Mouse (Mus musculus) heart, adult 2 months (tissue): ENCODE measurements around the gene Spcs3. TPM values are rescaled to one million over a fixed set of nuclear protein-coding genes. Genes with fewer than 3 reads are reported as not detected.

ENCODE experiments used
- DNase-seq, 2 experiments: peaks; one replicate each; pipeline ENCODE4 v3.0.0; 2021
- H3K27ac ChIP-seq: fragments of 200-600 bp; 2 replicates; pipeline ENCODE4 v1.8.1; 2022
- H3K27me3 ChIP-seq: fragments of 200-500 bp; 2 replicates; pipeline ENCODE4 v1.6.1; 2012; ENCODE audit warnings: mild to moderate bottlenecking, low read length, inconsistent platforms, mixed read lengths; ENCODE audit not compliant: control insufficient read depth, insufficient read depth
- H3K36me3 ChIP-seq: fragments of 200-500 bp; 2 replicates; pipeline ENCODE4 v1.6.1; 2012; ENCODE audit warnings: low read length, inconsistent platforms; ENCODE audit not compliant: control insufficient read depth, insufficient read depth
- H3K4me1 ChIP-seq: fragments of 200-500 bp; 2 replicates; pipeline ENCODE4 v1.6.1; 2011; ENCODE audit warnings: low read length; ENCODE audit not compliant: control insufficient read depth, insufficient read depth
- H3K4me3 ChIP-seq: fragments of 200-600 bp; 2 replicates; pipeline ENCODE4 v1.8.1; 2022
- H3K79me2 ChIP-seq: fragments of 200-500 bp; replicated peaks from 2 replicates; pipeline ENCODE4 v1.6.1; 2012; ENCODE audit warnings: mild to moderate bottlenecking, inconsistent platforms, low read length, moderate library complexity, mixed read lengths; ENCODE audit not compliant: control insufficient read depth, insufficient read depth
- H3K9ac ChIP-seq: fragments of 200-500 bp; 2 replicates; pipeline ENCODE4 v1.6.1; 2012; ENCODE audit warnings: low read depth, mild to moderate bottlenecking, control low read depth, inconsistent platforms, low read length, mixed read lengths
- CTCF ChIP-seq: fragments of 200-600 bp; IDR thresholded peaks from 2 replicates; pipeline ENCODE4 v1.8.1; 2022; ENCODE audit warnings: antibody characterized with exemption, mild to moderate bottlenecking, moderate library complexity
- EP300 ChIP-seq: fragments of 200-500 bp; IDR thresholded peaks from 2 replicates; pipeline ENCODE4 v1.6.1; 2011; ENCODE audit warnings: low read depth, low read length, control low read depth; ENCODE audit not compliant: insufficient read depth
- POLR2A ChIP-seq: fragments of 200-500 bp; IDR thresholded peaks from 2 replicates; pipeline ENCODE4 v1.6.1; 2011; ENCODE audit warnings: mild to moderate bottlenecking, low read depth, low read length, control low read depth; ENCODE audit not compliant: insufficient read depth
- WGBS: fragments of 180-500 bp; shearing (Covaris S2); methylation state at CpG from one replicate; pipeline ENCODE4 v1.1.7; 2018; 5-methylcytosine and 5-hydroxymethylcytosine counted together
- intact Hi-C: fragments of 180-260 bp; cut with DNase I; formaldehyde crosslinking; loops from one replicate; pipeline ENCODE4 v1.15.1; 2025
- polyA plus RNA-seq: library from polyadenylated mRNA; depleted of rRNA; stranded (reverse); fragments of >200 nt; gene quantifications from 2 replicates; pipeline ENCODE4 v1.2.3, GENCODE M21; 2012
- total RNA-seq, 2 experiments: library from RNA; stranded (reverse); gene quantifications; 2 replicates each; pipeline ENCODE4 v1.2.3; 2021

The Spcs3 gene
- total and polyA plus RNA-seq, 3 experiments = 11.2 to 56.8 (median 44.8) TPM

- intact Hi-C loops = no loop called here
- H3K9ac ChIP-seq = no peak overlapping the region
- WGBS = 57% methylated on average over 3 of the region's 3 CpGs
Measured at GRCm38 (mm10) chr8:54511791-54512190, 18.0 kb downstream of the Spcs3 start.

GRCm38 (mm10) chr8:54509221-54509721 lies 20.5 kb downstream of the Spcs3 start:
- Histone ChIP-seq H3K27me3 (no peaks in the 10 kb centered on the region), H3K9ac (no peak overlapping the region)

More at GRCm38 (mm10) chr8:54511791-54512190, 18.0 kb downstream of the Spcs3 start:
- no peaks in the 10 kb centered on the region for H3K79me2 ChIP-seq
- TF ChIP-seq EP300 = no peak
- no peak for TF ChIP-seq CTCF
- TF ChIP-seq POLR2A = no peak
- DNase-seq = no peak
- H3K27ac ChIP-seq = no peak overlapping the region
- no peak overlapping the region for H3K4me3 ChIP-seq
- H3K4me1 ChIP-seq = peaks cover 1% of the 10 kb centered on the region
- no peaks in the 10 kb centered on the region for H3K36me3 ChIP-seq
- H3K27me3 ChIP-seq = no peaks in the 10 kb centered on the region

GRCm38 (mm10) chr8:54508814-54509213 lies 21.0 kb downstream of the Spcs3 start:
- intact Hi-C loops = loop anchor here (2.0 to 10.0 kb wide), 2 partner anchors 196 to 1976 kb away; no protein-coding TSS in a partner anchor
- H3K4me3 ChIP-seq = no peak overlapping the region
- no peak overlapping the region for H3K9ac ChIP-seq

More at GRCm38 (mm10) chr8:54509221-54509721, 20.5 kb downstream of the Spcs3 start:
- no peak overlapping the region for H3K4me3 ChIP-seq
- intact Hi-C loops = loop anchor here (2.0 to 10.0 kb wide), 2 partner anchors 196 to 1976 kb away; no protein-coding TSS in a partner anchor
- peaks cover 1% of the 10 kb centered on the region for H3K4me1 ChIP-seq
- no peaks in the 10 kb centered on the region for H3K79me2 ChIP-seq
- no peak overlapping the region for H3K27ac ChIP-seq
- TF ChIP-seq CTCF = no peak
- TF ChIP-seq EP300 = no peak
- TF ChIP-seq POLR2A = no peak
- DNase-seq = no peak
- WGBS = 6% methylated on average over 10 of the region's 10 CpGs
- no peaks in the 10 kb centered on the region for H3K36me3 ChIP-seq

GRCm38 (mm10) chr8:54508096-54508456 lies 21.7 kb downstream of the Spcs3 start:
- no peak for DNase-seq
- H3K9ac ChIP-seq = no peak overlapping the region
- no peak overlapping the region for H3K4me3 ChIP-seq
- no peak for TF ChIP-seq EP300
- TF ChIP-seq CTCF = no peak
- TF ChIP-seq POLR2A = no peak
- WGBS = 4% methylated on average over 1 of the region's 1 CpGs
- H3K79me2 ChIP-seq = no peaks in the 10 kb centered on the region
- no peaks in the 10 kb centered on the region for H3K36me3 ChIP-seq
- peaks cover 1% of the 10 kb centered on the region for H3K4me1 ChIP-seq
- intact Hi-C loops = loop anchor here (2.0 to 10.0 kb wide), 2 partner anchors 197 to 1977 kb away; no protein-coding TSS in a partner anchor
- H3K27me3 ChIP-seq = no peaks in the 10 kb centered on the region
- H3K27ac ChIP-seq = no peak overlapping the region

More at GRCm38 (mm10) chr8:54508814-54509213, 21.0 kb downstream of the Spcs3 start:
- Histone ChIP-seq H3K4me1 (peaks cover 1% of the 10 kb centered on the region), H3K79me2 (no peaks in the 10 kb centered on the region), H3K36me3 (no peaks in the 10 kb centered on the region), H3K27me3 (no peaks in the 10 kb centered on the region), H3K27ac (no peak overlapping the region)
- DNase-seq = no peak
- 6% methylated on average over 9 of the region's 11 CpGs for WGBS
- no peak for TF ChIP-seq CTCF
- TF ChIP-seq EP300 = no peak

- Histone ChIP-seq H3K27me3 (no peaks in the 10 kb centered on the region), H3K4me3 (no peak overlapping the region), H3K4me1 (peaks cover 1% of the 10 kb centered on the region), H3K79me2 (no peaks in the 10 kb centered on the region), H3K27ac (no peak overlapping the region), H3K36me3 (no peaks in the 10 kb centered on the region), H3K9ac (no peak overlapping the region; the same call in 1 of the 2 replicates)
- 27% methylated on average over 6 of the region's 6 CpGs for WGBS
- TF ChIP-seq POLR2A = no peak
- TF ChIP-seq CTCF = no peak; the same call in 1 of the 2 replicates
- no peak for TF ChIP-seq EP300
- DNase-seq = peak; percentile 58 to 65
- intact Hi-C loops = loop anchor here (1.0 to 10.0 kb wide), 4 partner anchors 153 to 1977 kb away; no protein-coding TSS in a partner anchor
Measured at GRCm38 (mm10) chr8:54507428-54508095, 22.2 kb downstream of the Spcs3 start.

GRCm38 (mm10) chr8:54505060-54505459 lies 24.7 kb downstream of the Spcs3 start:
- TF ChIP-seq POLR2A = no peak
- no peak for TF ChIP-seq CTCF
- no peak for TF ChIP-seq EP300
- Histone ChIP-seq H3K4me1 (peaks cover 1% of the 10 kb centered on the region), H3K27me3 (no peaks in the 10 kb centered on the region), H3K9ac (no peak overlapping the region), H3K27ac (no peak overlapping the region), H3K4me3 (no peak overlapping the region), H3K79me2 (no peaks in the 10 kb centered on the region), H3K36me3 (no peaks in the 10 kb centered on the region)
- DNase-seq = no peak
- WGBS = 38% methylated on average over 2 of the region's 2 CpGs
- intact Hi-C loops = loop anchor here (10.0 kb wide), 1 partner anchor 1980 kb away; no protein-coding TSS in a partner anchor
